Mouse (Mus musculus) embryo, embryonic 10 days (tissue): ENCODE results near the gene Mrpl58.
"Not testable (repeated sequence)": the region's sequence is repeated elsewhere in the genome, so short reads cannot be mapped to it uniquely, and the experiment has no call there.

Experiments used
- DNase-seq: peaks from one replicate; pipeline ENCODE4 v3.0.0-alpha.2; 2015; ENCODE audit warnings: low spot score

The Mrpl58 gene

GRCm38 (mm10) chr11:115427482-115428331, 24.2 kb downstream of the Mrpl58 start:
- DNase-seq, result peak; percentile 94

- no peak for DNase-seq
These were observed 25.8 kb downstream of the Mrpl58 start for GRCm38 (mm10) chr11:115429307-115429706.

GRCm38 (mm10) chr11:115430561-115430960, 27.0 kb downstream of the Mrpl58 start:
- no peak for DNase-seq

- DNase-seq, result no peak
These were observed 29.3 kb downstream of the Mrpl58 start for GRCm38 (mm10) chr11:115432814-115433213.

- no peak for DNase-seq
These were observed 29.8 kb downstream of the Mrpl58 start for GRCm38 (mm10) chr11:115433342-115433741.

GRCm38 (mm10) chr11:115435596-115436337, 32.2 kb downstream of the Mrpl58 start:
- peak; percentile 72 for DNase-seq

GRCm38 (mm10) chr11:115437571-115438122, 34.1 kb downstream of the Mrpl58 start:
- DNase-seq, result no peak

- DNase-seq, result no peak
These were observed 35.8 kb downstream of the Mrpl58 start for GRCm38 (mm10) chr11:115439326-115439725.

- DNase-seq, result no peak
These were observed 36.5 kb downstream of the Mrpl58 start, which contains the start of gene Trim80 for GRCm38 (mm10) chr11:115439906-115440595. Gene Trim80, plus strand, starts transcription at chr11:115440545.

- DNase-seq, result no peak
These were observed 37.9 kb downstream of the Mrpl58 start for GRCm38 (mm10) chr11:115441417-115441816.

- no peak for DNase-seq
These were observed 43.4 kb downstream of the Mrpl58 start for GRCm38 (mm10) chr11:115446906-115447305.

- no peak for DNase-seq
These were observed 43.9 kb downstream of the Mrpl58 start for GRCm38 (mm10) chr11:115447321-115447885.

GRCm38 (mm10) chr11:115448075-115448474, 44.5 kb downstream of the Mrpl58 start:
- DNase-seq, result no peak

GRCm38 (mm10) chr11:115448998-115449397, 45.4 kb downstream of the Mrpl58 start:
- no peak for DNase-seq

- DNase-seq, result no peak
These were observed 46.6 kb downstream of the Mrpl58 start for GRCm38 (mm10) chr11:115450176-115450575.

GRCm38 (mm10) chr11:115451781-115452241, 48.3 kb downstream of the Mrpl58 start:
- no peak for DNase-seq

- DNase-seq, result no peak
These were observed 48.8 kb downstream of the Mrpl58 start for GRCm38 (mm10) chr11:115452281-115452860.

GRCm38 (mm10) chr11:115453306-115453705, 49.8 kb downstream of the Mrpl58 start:
- no peak for DNase-seq

- DNase-seq, result not testable (repeated sequence)
These were observed 51.3 kb downstream of the Mrpl58 start for GRCm38 (mm10) chr11:115454822-115455221.

GRCm38 (mm10) chr11:115455619-115456018, 52.1 kb downstream of the Mrpl58 start:
- DNase-seq, result no peak

- DNase-seq, result no peak
These were observed 52.6 kb downstream of the Mrpl58 start for GRCm38 (mm10) chr11:115456182-115456581.
